In genomic region chr16:10719971-10720370, GRCm38 (mm10) we compare ENCODE assay signal across 15 mouse cellular contexts.
DNase-seq lines count a peak whose midpoint lies in the region; ATAC-seq and TF ChIP-seq lines count a peak whose summit lies in the region.
"Had no signal": no experiment of that assay in that cellular context is flagged by ENCODE, and none has a peak within 500 bp of the region (broad histone marks: within the 10 kb centered on the region; RNA-seq: fewer than 3 reads in every experiment).

No protein-coding gene starts in this region.

- no peak; the same call in 1 of the 2 replicates for ATAC-seq in forebrain, embryonic 14.5 days
- no peak for ATAC-seq in forebrain, embryonic 11.5 days (replicated peaks; ENCODE audit: low FRiP score)
- peak; percentile 55 for ATAC-seq in lung, postnatal 0 days
- peak; percentile 78 for ATAC-seq in hindbrain, embryonic 16.5 days
- no peak for ATAC-seq in liver, embryonic 12.5 days
- ATAC-seq: intestine, postnatal 0 days; Patski had no signal

- H3K4me2 ChIP-seq in forebrain, embryonic 14.5 days (ENCODE audit: low read length): no peak overlapping the region
- H3K4me2 ChIP-seq in forebrain, embryonic 11.5 days (ENCODE audit: low read depth, low read length, severe bottlenecking): no peak overlapping the region
- no peak overlapping the region for H3K4me2 ChIP-seq in lung, postnatal 0 days (replicated peaks; ENCODE audit: low read depth, low read length)
- H3K4me2 ChIP-seq in hindbrain, embryonic 16.5 days (ENCODE audit: low read length): no peak overlapping the region
- no peak overlapping the region for H3K4me2 ChIP-seq in liver, embryonic 12.5 days
- H3K4me2 ChIP-seq: limb, embryonic 12.5 days; lung, embryonic 15.5 days had no signal

- no peaks in the 10 kb centered on the region for H3K27me3 ChIP-seq in forebrain, embryonic 14.5 days (replicated peaks; ENCODE audit: control insufficient read depth, insufficient read depth, low read length)
- no peaks in the 10 kb centered on the region for H3K27me3 ChIP-seq in forebrain, embryonic 11.5 days (ENCODE audit: control insufficient read depth, insufficient read depth, low read length)
- no peaks in the 10 kb centered on the region for H3K27me3 ChIP-seq in lung, postnatal 0 days (replicated peaks; ENCODE audit: insufficient read depth, low read length)
- no peaks in the 10 kb centered on the region for H3K27me3 ChIP-seq in hindbrain, embryonic 16.5 days (replicated peaks; ENCODE audit: control insufficient read depth, insufficient read depth, low read length)
- no peaks in the 10 kb centered on the region; the same call in 1 of the 2 replicates for H3K27me3 ChIP-seq in liver, embryonic 12.5 days (replicated peaks)
- H3K27me3 ChIP-seq: limb, embryonic 12.5 days; lung, embryonic 15.5 days; Patski had no signal

- no peak for TF ChIP-seq CTCF in lung, postnatal 0 days (IDR thresholded peaks at IDR 0.05)

- H3K36me3 ChIP-seq in forebrain, embryonic 14.5 days (ENCODE audit: control insufficient read depth, insufficient read depth, low read length): no peaks in the 10 kb centered on the region
- H3K36me3 ChIP-seq in forebrain, embryonic 11.5 days (ENCODE audit: control insufficient read depth, insufficient read depth, low read length): no peaks in the 10 kb centered on the region
- no peaks in the 10 kb centered on the region for H3K36me3 ChIP-seq in lung, postnatal 0 days (ENCODE audit: insufficient read depth, low read length)
- no peaks in the 10 kb centered on the region for H3K36me3 ChIP-seq in hindbrain, embryonic 16.5 days (ENCODE audit: control insufficient read depth, insufficient read depth, low read length)
- no peaks in the 10 kb centered on the region for H3K36me3 ChIP-seq in liver, embryonic 12.5 days
- H3K36me3 ChIP-seq: limb, embryonic 12.5 days; lung, embryonic 15.5 days had no signal

- H3K27ac ChIP-seq in forebrain, embryonic 14.5 days (ENCODE audit: low read depth, low read length): no peak overlapping the region
- no peak overlapping the region for H3K27ac ChIP-seq in forebrain, embryonic 11.5 days (ENCODE audit: low read depth, low read length)
- no peak overlapping the region for H3K27ac ChIP-seq in lung, postnatal 0 days (ENCODE audit: low read length)
- no peak overlapping the region for H3K27ac ChIP-seq in hindbrain, embryonic 16.5 days (ENCODE audit: low read depth, low read length)
- no peak overlapping the region for H3K27ac ChIP-seq in liver, embryonic 12.5 days
- H3K27ac ChIP-seq: limb, embryonic 12.5 days; lung, embryonic 15.5 days had no signal

- H3K4me1 ChIP-seq in forebrain, embryonic 14.5 days (ENCODE audit: control insufficient read depth, insufficient read depth, low read length): no peaks in the 10 kb centered on the region
- no peaks in the 10 kb centered on the region for H3K4me1 ChIP-seq in forebrain, embryonic 11.5 days (replicated peaks; ENCODE audit: control insufficient read depth, insufficient read depth, low read length)
- H3K4me1 ChIP-seq in lung, postnatal 0 days (ENCODE audit: insufficient read depth, low read depth, low read length): no peaks in the 10 kb centered on the region; the same call in 1 of the 2 replicates
- H3K4me1 ChIP-seq in hindbrain, embryonic 16.5 days (ENCODE audit: control insufficient read depth, insufficient read depth, low read depth, low read length): no peaks in the 10 kb centered on the region
- 0 out of 2 replicates have a peak, but pooled peaks cover 7% of the 10 kb centered on the region for H3K4me1 ChIP-seq in liver, embryonic 12.5 days
- H3K4me1 ChIP-seq: limb, embryonic 12.5 days had no signal

- DNase-seq in forebrain, embryonic 14.5 days (ENCODE audit: low spot score): peak; percentile 15
- DNase-seq in forebrain, embryonic 11.5 days (ENCODE audit: low spot score): no peak
- DNase-seq in lung, postnatal 0 days (ENCODE audit: low spot score): no peak
- no peak for DNase-seq in lung, postnatal 25 days (ENCODE audit: low spot score)
- peak; percentile 87 for DNase-seq in cerebellum, adult 11-12 months
- no peak for DNase-seq in ovary, postnatal 36 days (ENCODE audit: low spot score)
- DNase-seq: adrenal gland, postnatal 25 days; B cell, adult 2 months; embryo, embryonic 11 days had no signal

- 57% methylated on average over 6 of the region's 6 CpGs for whole genome bisulfite sequencing in forebrain, embryonic 14.5 days
- 71% methylated on average over 6 of the region's 6 CpGs for WGBS in forebrain, embryonic 11.5 days
- WGBS in lung, postnatal 0 days: 57% methylated on average over 6 of the region's 6 CpGs
- WGBS in hindbrain, embryonic 16.5 days: 31% methylated on average over 6 of the region's 6 CpGs
- 46% methylated on average over 6 of the region's 6 CpGs for WGBS in liver, embryonic 12.5 days (ENCODE audit: insufficient replicate concordance)

- no peak overlapping the region for H3K9ac ChIP-seq in forebrain, embryonic 14.5 days (ENCODE audit: low read length)
- no peak overlapping the region for H3K9ac ChIP-seq in forebrain, embryonic 11.5 days (ENCODE audit: low read length)
- no peak overlapping the region for H3K9ac ChIP-seq in lung, postnatal 0 days (replicated peaks; ENCODE audit: low read depth)
- H3K9ac ChIP-seq in hindbrain, embryonic 16.5 days (ENCODE audit: low read depth, low read length): no peak overlapping the region
- no peak overlapping the region for H3K9ac ChIP-seq in liver, embryonic 12.5 days
- H3K9ac ChIP-seq: limb, embryonic 12.5 days; lung, embryonic 15.5 days had no signal

- no peak overlapping the region for H3K4me3 ChIP-seq in forebrain, embryonic 14.5 days (ENCODE audit: low read depth, low read length)
- H3K4me3 ChIP-seq in forebrain, embryonic 11.5 days (ENCODE audit: low read depth, low read length): no peak overlapping the region
- H3K4me3 ChIP-seq in lung, postnatal 0 days (ENCODE audit: low read depth, low read length): no peak overlapping the region
- H3K4me3 ChIP-seq in hindbrain, embryonic 16.5 days (ENCODE audit: low read length): no peak overlapping the region
- H3K4me3 ChIP-seq in liver, embryonic 12.5 days: no peak overlapping the region
- H3K4me3 ChIP-seq: limb, embryonic 12.5 days; lung, embryonic 15.5 days had no signal

- H3K9me3 ChIP-seq in forebrain, embryonic 14.5 days (replicated peaks; ENCODE audit: control insufficient read depth, low read length): no peaks in the 10 kb centered on the region
- H3K9me3 ChIP-seq in forebrain, embryonic 11.5 days (ENCODE audit: control insufficient read depth, low read length): no peaks in the 10 kb centered on the region
- H3K9me3 ChIP-seq in lung, postnatal 0 days (ENCODE audit: low read length): no peaks in the 10 kb centered on the region
- H3K9me3 ChIP-seq in hindbrain, embryonic 16.5 days (ENCODE audit: control insufficient read depth, low read length): no peaks in the 10 kb centered on the region
- H3K9me3 ChIP-seq in liver, embryonic 12.5 days (replicated peaks): no peaks in the 10 kb centered on the region
- H3K9me3 ChIP-seq: limb, embryonic 12.5 days; lung, embryonic 15.5 days had no signal

- TF ChIP-seq EP300 in lung, postnatal 0 days (IDR thresholded peaks at IDR 0.05): no peak

Comparison
In these comparisons a context has a peak if more than half of its experiments do, and no peak if none do; other contexts are left out.
1. DNase-seq: peak in forebrain, embryonic 14.5 days (single experiment) and cerebellum, adult 11-12 months (single experiment); none in forebrain, embryonic 11.5 days (single experiment), lung, postnatal 0 days (single experiment), lung, postnatal 25 days (single experiment) and ovary, postnatal 36 days (single experiment).
2. ATAC-seq: peak in lung, postnatal 0 days (single experiment) and hindbrain, embryonic 16.5 days (single experiment); none in forebrain, embryonic 14.5 days (single experiment), forebrain, embryonic 11.5 days (single experiment) and liver, embryonic 12.5 days (single experiment).